Mouse (Mus musculus) limb, embryonic 12.5 days (tissue): ENCODE measurements around the gene Zfp362. TPM values are rescaled to one million over a fixed set of nuclear protein-coding genes. Genes with fewer than 3 reads are reported as not detected.

Experiments
- ATAC-seq: fragments of 200-750 bp; cut with Nextera tagmentation; 2 replicates; pipeline ENCODE4 v1.8.0; 2017; ENCODE audit warnings: low read depth, moderate TSS enrichment; ENCODE audit not compliant: insufficient number of reproducible peaks, insufficient read depth, low FRiP score, low TSS enrichment
- H3K27ac ChIP-seq: fragments of 300-500 bp; sonication (generic); 2 replicates; pipeline ENCODE4 v1.5.1; 2016; ENCODE audit warnings: mild to moderate bottlenecking, moderate library complexity
- H3K27me3 ChIP-seq: fragments of 300-500 bp; sonication (generic); 2 replicates; pipeline ENCODE4 v1.6.1; 2016; ENCODE audit warnings: mild to moderate bottlenecking, moderate library complexity
- H3K36me3 ChIP-seq: fragments of 300-500 bp; sonication (generic); 2 replicates; pipeline ENCODE4 v1.6.1; 2016; ENCODE audit warnings: mild to moderate bottlenecking, moderate library complexity
- H3K4me1 ChIP-seq: fragments of 300-500 bp; sonication (generic); replicated peaks from 2 replicates; pipeline ENCODE4 v1.6.1; 2016
- H3K4me2 ChIP-seq: fragments of 300-500 bp; sonication (generic); 2 replicates; pipeline ENCODE4 v1.6.1; 2016; ENCODE audit warnings: mild to moderate bottlenecking, moderate library complexity
- H3K4me3 ChIP-seq: fragments of 300-500 bp; sonication (generic); replicated peaks from 2 replicates; pipeline ENCODE4 v1.5.1; 2016; ENCODE audit warnings: mild to moderate bottlenecking
- H3K9ac ChIP-seq: fragments of 300-500 bp; sonication (generic); replicated peaks from 2 replicates; pipeline ENCODE4 v1.6.1; 2016; ENCODE audit warnings: mild to moderate bottlenecking, moderate library complexity
- H3K9me3 ChIP-seq: fragments of 300-500 bp; sonication (generic); 2 replicates; pipeline ENCODE4 v1.6.1; 2016; ENCODE audit warnings: mild to moderate bottlenecking, moderate library complexity
- WGBS: fragments of 180-500 bp; shearing (Covaris S2); methylation state at CpG from one replicate; pipeline ENCODE4 v1.1.7; 2016; 5-methylcytosine and 5-hydroxymethylcytosine counted together
- polyA plus RNA-seq: library from polyadenylated mRNA; unstranded; fragments of >200 nt; fragmentation: Nextera tagmentation; extraction: Ambion mirVana; gene quantifications from 2 replicates; pipeline ENCODE4 v1.2.1, GENCODE M21; 2016

Zfp362 gene
- polyA plus RNA-seq, 1 experiment from 2014 or later, result 52.1 TPM

DNA sequence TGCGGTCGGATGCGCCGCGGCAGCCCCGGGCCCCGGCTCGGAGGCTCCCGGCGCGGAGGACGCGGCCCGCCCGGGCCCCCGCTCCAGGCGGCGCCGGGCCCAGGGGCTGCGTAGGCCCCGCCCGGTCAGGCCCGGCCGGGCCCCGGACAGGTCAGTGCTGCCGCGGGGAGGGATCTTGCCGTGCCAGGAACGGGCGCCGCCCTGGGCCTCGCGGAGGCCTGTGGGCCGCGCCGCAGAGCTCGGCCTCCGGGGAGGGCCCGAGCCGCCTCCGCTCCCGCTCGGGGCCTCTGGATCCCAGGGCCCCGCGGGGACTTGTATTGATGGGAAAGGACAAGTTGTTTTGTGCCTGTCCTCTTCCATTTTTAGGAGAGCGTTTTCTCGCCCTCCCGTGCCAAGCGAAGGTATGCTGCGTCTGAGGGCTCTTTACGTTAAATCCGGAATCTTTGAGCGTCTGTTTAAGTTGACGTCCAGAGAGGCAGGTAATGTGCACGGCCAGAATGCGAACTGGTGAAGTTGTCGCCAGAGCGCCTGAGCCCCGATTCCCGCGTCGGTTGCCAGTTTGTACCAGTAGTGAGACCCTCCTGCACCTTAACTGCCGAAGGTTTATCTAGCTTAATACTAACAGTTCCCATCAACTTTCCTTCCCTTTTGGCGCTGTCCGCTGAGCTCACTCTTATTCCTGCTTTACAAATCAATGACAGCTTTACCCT is 78.0 kb downstream of the Zfp362 start:
- peak; percentile 56; the same call in 1 of the 2 replicates for ATAC-seq
- Histone ChIP-seq H3K36me3 (peaks cover 16% of the 10 kb centered on the region), H3K9me3 (no peaks in the 10 kb centered on the region), H3K9ac (peak overlapping the region; percentile 100), H3K27ac (peak overlapping the region; percentile 92), H3K27me3 (peaks cover 26% of the 10 kb centered on the region), H3K4me3 (peak overlapping the region; percentile 97), H3K4me2 (peak overlapping the region; percentile 94), H3K4me1 (peaks cover 40% of the 10 kb centered on the region)
- WGBS, result under 1% methylated on average over 63 of the region's 65 CpGs

- Histone ChIP-seq H3K4me3 (peak overlapping the region; percentile 97), H3K9ac (peak overlapping the region; percentile 100), H3K4me1 (peaks cover 40% of the 10 kb centered on the region), H3K36me3 (peaks cover 16% of the 10 kb centered on the region), H3K9me3 (no peaks in the 10 kb centered on the region), H3K27me3 (peaks cover 30% of the 10 kb centered on the region), H3K4me2 (peak overlapping the region; percentile 94), H3K27ac (peak overlapping the region; percentile 92)
- ATAC-seq, result peak; percentile 82
- 2% methylated on average over 54 of the region's 68 CpGs for WGBS
Measured at GRCm38 (mm10) chr4:128727019-128727720, 78.7 kb downstream of the Zfp362 start.

- no peaks in the 10 kb centered on the region for H3K9me3 ChIP-seq
- peaks cover 45% of the 10 kb centered on the region for H3K4me1 ChIP-seq
- no peak overlapping the region for H3K4me3 ChIP-seq
- 73% methylated on average over 7 of the region's 7 CpGs for WGBS
- ATAC-seq, result no peak
- no peaks in the 10 kb centered on the region for H3K36me3 ChIP-seq
- H3K27me3 ChIP-seq, result peaks cover 30% of the 10 kb centered on the region
- H3K4me2 ChIP-seq, result no peak overlapping the region
- H3K9ac ChIP-seq, result no peak overlapping the region
- H3K27ac ChIP-seq, result no peak overlapping the region
Measured at GRCm38 (mm10) chr4:128724059-128724458, 81.8 kb downstream of the Zfp362 start.

DNA sequence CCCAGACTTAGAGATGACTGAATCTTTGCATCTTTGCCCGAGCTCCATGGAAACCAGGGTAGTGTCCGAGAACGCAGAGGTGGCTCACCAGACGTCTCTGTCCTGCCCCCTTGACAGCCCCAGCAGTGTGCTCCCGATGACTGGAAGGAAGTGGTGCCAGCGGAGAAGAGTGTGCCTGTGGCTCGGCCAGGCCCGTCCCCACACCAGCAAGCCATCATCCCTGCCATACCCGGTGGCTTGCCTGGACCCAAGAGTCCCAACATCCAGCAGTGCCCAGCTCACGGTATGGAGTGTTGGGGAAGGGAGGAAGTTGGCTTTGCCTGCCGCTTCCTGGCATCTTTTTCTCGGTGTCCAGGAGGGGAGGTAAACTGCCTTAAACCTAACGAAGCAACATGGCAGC is 82.4 kb downstream of the Zfp362 start:
- Histone ChIP-seq H3K36me3 (no peaks in the 10 kb centered on the region), H3K27ac (no peak overlapping the region), H3K4me1 (peaks cover 39% of the 10 kb centered on the region), H3K9me3 (no peaks in the 10 kb centered on the region), H3K9ac (no peak overlapping the region), H3K4me2 (no peak overlapping the region), H3K4me3 (no peak overlapping the region), H3K27me3 (peaks cover 30% of the 10 kb centered on the region)
- WGBS, result 86% methylated on average over 13 of the region's 13 CpGs
- no peak for ATAC-seq

Other genes starting within 250 kb of the Zfp362 start
- 5.9 TPM in 2 replicates for gene Zscan20, start 195.9 kb downstream of the Zfp362 start, polyA plus RNA-seq
- gene Tlr12, start 187.4 kb downstream of the Zfp362 start, polyA plus RNA-seq, result 1.2 and 1.3 TPM in 2 replicates
- 69.0 and 81.6 TPM in 2 replicates for gene Phc2, start 151.3 kb downstream of the Zfp362 start, polyA plus RNA-seq
- gene A3galt2, start 50.7 kb downstream of the Zfp362 start, polyA plus RNA-seq, result 0.18 and 0.32 TPM in 2 replicates
- gene Trim62, start 77.5 kb upstream of the Zfp362 start, polyA plus RNA-seq, result 11.4 and 13.0 TPM in 2 replicates
- 22.4 and 26.0 TPM in 2 replicates for gene Azin2, start 156.4 kb upstream of the Zfp362 start, polyA plus RNA-seq
- 205 and 213 TPM in 2 replicates for gene Ak2, start 185.9 kb upstream of the Zfp362 start, polyA plus RNA-seq